Mouse (Mus musculus) left cerebral cortex, adult 2 months (tissue): Measurements from ENCODE around the gene Serpine3. TPM values are rescaled to one million over a fixed set of nuclear protein-coding genes. Genes with fewer than 3 reads are reported as not detected.
"Not testable (repeated sequence)": the region's sequence is repeated elsewhere in the genome, so short reads cannot be mapped to it uniquely, and the experiment has no call there.

Experiments used
- DNase-seq, 2 experiments: peaks; one replicate each; pipeline ENCODE4 v3.0.0; 2021 to 2022; ENCODE audit warnings: low spot score in 2 of 2, mixed read lengths in 1 of 2; ENCODE audit errors: extremely low spot score in 1 of 2
- H3K27ac ChIP-seq: fragments of 200-600 bp; 2 replicates; pipeline ENCODE4 v1.8.1; 2022
- H3K4me3 ChIP-seq: fragments of 200-600 bp; 2 replicates; pipeline ENCODE4 v1.8.1; 2022
- CTCF ChIP-seq: fragments of 200-600 bp; IDR thresholded peaks from 2 replicates; pipeline ENCODE4 v1.8.1; 2022; ENCODE audit warnings: antibody characterized with exemption, mild to moderate bottlenecking, moderate library complexity
- intact Hi-C: fragments of 180-260 bp; cut with DNase I; formaldehyde crosslinking; loops from one replicate; pipeline ENCODE4 v1.15.1; 2025
- long read RNA-seq, 2 experiments: library from polyadenylated mRNA; stranded (forward); transcript quantifications; one replicate each; pipeline ENCODE4 v2.0.0; 2021; ENCODE audit warnings: borderline mapping rate in 2 of 2
- total RNA-seq, 2 experiments: library from RNA; stranded (reverse); gene quantifications; 2 replicates each; pipeline ENCODE4 v1.2.3; 2021

The Serpine3 gene
- not detected for total RNA-seq
- long read RNA-seq, experiment 1 = 0 reads
- long read RNA-seq, experiment 2 = 0 reads

GRCm38 (mm10) chr14:62663367-62663766, at the start of gene Serpine3:
Serpine3 (plus strand) TSS chr14:62663667.
- no peak for TF ChIP-seq CTCF
- intact Hi-C loops = no loop called here
- Histone ChIP-seq H3K27ac (no peak within 1 kb of the TSS), H3K4me3 (no peak within 1 kb of the TSS)
- DNase-seq = no peak

GRCm38 (mm10) chr14:62622393-62622792, 41.1 kb upstream of the Serpine3 start:
- no peak for DNase-seq
- intact Hi-C loops = no loop called here
- H3K4me3 ChIP-seq = no peak overlapping the region
- no peak for TF ChIP-seq CTCF
- no peak overlapping the region; the same call in 1 of the 2 replicates for H3K27ac ChIP-seq

GRCm38 (mm10) chr14:62627951-62628350, 35.5 kb upstream of the Serpine3 start:
- intact Hi-C loops = no loop called here
- TF ChIP-seq CTCF = no peak
- DNase-seq = no peak
- Histone ChIP-seq H3K4me3 (no peak overlapping the region), H3K27ac (no peak overlapping the region)

- peak overlapping the region; percentile 82 for H3K27ac ChIP-seq
- TF ChIP-seq CTCF = no peak
- DNase-seq = peak; percentile 30 to 33
- no peak overlapping the region for H3K4me3 ChIP-seq
- intact Hi-C loops = loop anchor here (5.0 kb wide), 1 partner anchor 300 kb away; no protein-coding TSS in a partner anchor
These were observed 25.8 kb upstream of the Serpine3 start for GRCm38 (mm10) chr14:62637436-62638344.

GRCm38 (mm10) chr14:62638345-62638702, 25.1 kb upstream of the Serpine3 start:
- peak overlapping the region; percentile 82 for H3K27ac ChIP-seq
- H3K4me3 ChIP-seq = no peak overlapping the region
- intact Hi-C loops = loop anchor here (5.0 kb wide), 1 partner anchor 299 kb away; no protein-coding TSS in a partner anchor
- TF ChIP-seq CTCF = no peak
- no peak for DNase-seq

- Histone ChIP-seq H3K27ac (no peak overlapping the region; the same call in 1 of the 2 replicates), H3K4me3 (no peak overlapping the region)
- no peak for DNase-seq
- intact Hi-C loops = loop anchor here (5.0 kb wide), 1 partner anchor 298 kb away; no protein-coding TSS in a partner anchor
- peak; percentile 49 for TF ChIP-seq CTCF
These were observed 24.4 kb upstream of the Serpine3 start for GRCm38 (mm10) chr14:62639111-62639510.

- Histone ChIP-seq H3K4me3 (no peak overlapping the region), H3K27ac (no peak overlapping the region)
- TF ChIP-seq CTCF = no peak
- intact Hi-C loops = loop anchor here (5.0 kb wide), 1 partner anchor 298 kb away; no protein-coding TSS in a partner anchor
- DNase-seq = no peak
These were observed 23.9 kb upstream of the Serpine3 start for GRCm38 (mm10) chr14:62639551-62639950.

GRCm38 (mm10) chr14:62640396-62640795, 23.1 kb upstream of the Serpine3 start:
- Histone ChIP-seq H3K27ac (no peak overlapping the region), H3K4me3 (no peak overlapping the region)
- no peak for TF ChIP-seq CTCF
- intact Hi-C loops = no loop called here
- no peak for DNase-seq

- intact Hi-C loops, DNase-seq, H3K27ac ChIP-seq, H3K4me3 ChIP-seq: not testable (repeated sequence)
These were observed 21.1 kb upstream of the Serpine3 start for GRCm38 (mm10) chr14:62642368-62642767.

- no peak for DNase-seq
- Histone ChIP-seq H3K4me3 (no peak overlapping the region), H3K27ac (no peak overlapping the region)
- no peak for TF ChIP-seq CTCF
- intact Hi-C loops = no loop called here
These were observed 15.1 kb upstream of the Serpine3 start for GRCm38 (mm10) chr14:62648405-62648804.

- intact Hi-C loops = no loop called here
- H3K27ac ChIP-seq = no peak overlapping the region
- no peak overlapping the region for H3K4me3 ChIP-seq
- TF ChIP-seq CTCF = no peak
- DNase-seq = no peak
These were observed 13.1 kb upstream of the Serpine3 start for GRCm38 (mm10) chr14:62650376-62650775.

GRCm38 (mm10) chr14:62651771-62652170, 11.7 kb upstream of the Serpine3 start:
- intact Hi-C loops = no loop called here
- no peak for TF ChIP-seq CTCF
- H3K4me3 ChIP-seq = no peak overlapping the region
- no peak for DNase-seq
- no peak overlapping the region for H3K27ac ChIP-seq
